Mouse (Mus musculus) lung, postnatal 0 days (tissue): ENCODE data around the gene Dynlt1c. TPM values are rescaled to one million over a fixed set of nuclear protein-coding genes. Genes with fewer than 3 reads are reported as not detected.
"Not testable (repeated sequence)": the region's sequence is repeated elsewhere in the genome, so short reads cannot be mapped to it uniquely, and the experiment has no call there.

Source experiments
- ATAC-seq: fragments of 200-750 bp; cut with Nextera tagmentation; 2 replicates; pipeline ENCODE4 v1.8.0; 2017; ENCODE audit warnings: moderate library complexity
- DNase-seq: peaks from one replicate; pipeline ENCODE4 v3.0.0-alpha.2; 2016; ENCODE audit warnings: low spot score
- H3K27ac ChIP-seq: fragments of 300-500 bp; sonication (generic); 2 replicates; pipeline ENCODE4 v1.5.1; 2014; ENCODE audit warnings: antibody characterized with exemption, mild to moderate bottlenecking, low read length, mixed read lengths
- H3K27me3 ChIP-seq: fragments of 300-500 bp; sonication (generic); replicated peaks from 2 replicates; pipeline ENCODE4 v1.6.1; 2014; ENCODE audit warnings: low read length, mixed read lengths; ENCODE audit not compliant: insufficient read depth
- H3K36me3 ChIP-seq: fragments of 300-500 bp; sonication (generic); 2 replicates; pipeline ENCODE4 v1.6.1; 2014; ENCODE audit warnings: low read length, mixed read lengths; ENCODE audit not compliant: insufficient read depth
- H3K4me1 ChIP-seq: fragments of 300-500 bp; sonication (generic); 2 replicates; pipeline ENCODE4 v1.6.1; 2014; ENCODE audit warnings: antibody characterized with exemption, low read depth, low read length, mixed read lengths; ENCODE audit not compliant: insufficient read depth
- H3K4me2 ChIP-seq: fragments of 300-500 bp; sonication (generic); replicated peaks from 2 replicates; pipeline ENCODE4 v1.6.1; 2014; ENCODE audit warnings: low read depth, mild to moderate bottlenecking, low read length, moderate library complexity, mixed read lengths
- H3K4me3 ChIP-seq: fragments of 300-500 bp; sonication (generic); 2 replicates; pipeline ENCODE4 v1.5.1; 2014; ENCODE audit warnings: low read depth, low read length
- H3K9ac ChIP-seq: fragments of 300-500 bp; sonication (generic); replicated peaks from 2 replicates; pipeline ENCODE4 v1.6.1; 2014; ENCODE audit warnings: low read depth, mild to moderate bottlenecking
- H3K9me3 ChIP-seq: fragments of 300-500 bp; sonication (generic); 2 replicates; pipeline ENCODE4 v1.6.1; 2016; ENCODE audit warnings: low read length, mixed read lengths
- WGBS: fragments of 180-500 bp; shearing (Covaris S2); extraction: QIAGEN DNeasy Blood & Tissue Kit; methylation state at CpG from one replicate; pipeline ENCODE4 v1.1.7; 2014; 5-methylcytosine and 5-hydroxymethylcytosine counted together
- polyA plus RNA-seq: library from polyadenylated mRNA; unstranded; fragments of >200 nt; fragmentation: Nextera tagmentation; extraction: Ambion mirVana; gene quantifications from 2 replicates; pipeline ENCODE4 v1.2.1, GENCODE M21; 2015

The Dynlt1c gene
- 29.1 and 30.1 TPM in 2 replicates for polyA plus RNA-seq

- DNase-seq (peak; percentile 89), ATAC-seq (peak; percentile 98)
- not testable (repeated sequence) for H3K9me3 ChIP-seq, H3K36me3 ChIP-seq, H3K4me3 ChIP-seq, H3K4me1 ChIP-seq, H3K9ac ChIP-seq, H3K27me3 ChIP-seq
- Histone ChIP-seq H3K27ac (0 out of 2 replicates have a peak within 1 kb of the TSS, but pooled peaks have one; percentile 47), H3K4me2 (peak within 1 kb of the TSS; percentile 36; the same call in 1 of the 2 replicates)
- 4% methylated on average over 22 of the region's 40 CpGs for WGBS
Measured at GRCm38 (mm10) chr17:6601204-6601911, at the start of gene Dynlt1c. TSS of gene Dynlt1c (plus strand) at chr17:6601671.

- not testable (repeated sequence) for DNase-seq, H3K9ac ChIP-seq, H3K27ac ChIP-seq, H3K4me1 ChIP-seq, H3K36me3 ChIP-seq, H3K4me2 ChIP-seq, H3K9me3 ChIP-seq, H3K27me3 ChIP-seq, H3K4me3 ChIP-seq
- no CpG with 5 or more reads among the region's 4 CpGs for WGBS
- ATAC-seq, result peak; percentile 80
Measured at GRCm38 (mm10) chr17:6553798-6554197, 47.7 kb upstream of the Dynlt1c start.

GRCm38 (mm10) chr17:6554243-6554642, 47.2 kb upstream of the Dynlt1c start:
- H3K36me3 ChIP-seq, ATAC-seq, DNase-seq, H3K27me3 ChIP-seq, H3K4me1 ChIP-seq, H3K9ac ChIP-seq, H3K27ac ChIP-seq, H3K4me2 ChIP-seq, H3K9me3 ChIP-seq, H3K4me3 ChIP-seq: not testable (repeated sequence)
- WGBS, result no CpG with 5 or more reads among the region's 5 CpGs

GRCm38 (mm10) chr17:6559447-6560133, 41.9 kb upstream of the Dynlt1c start:
- no CpG with 5 or more reads among the region's 4 CpGs for WGBS
- DNase-seq, H3K9ac ChIP-seq, H3K4me2 ChIP-seq, H3K9me3 ChIP-seq, H3K4me3 ChIP-seq, H3K27ac ChIP-seq, H3K27me3 ChIP-seq, H3K4me1 ChIP-seq, H3K36me3 ChIP-seq: not testable (repeated sequence)
- ATAC-seq, result peak; percentile 41; the same call in 1 of the 2 replicates

GRCm38 (mm10) chr17:6564866-6565265, 36.6 kb upstream of the Dynlt1c start:
- H3K9ac ChIP-seq, H3K9me3 ChIP-seq, DNase-seq, H3K4me1 ChIP-seq, H3K4me3 ChIP-seq, ATAC-seq, H3K27ac ChIP-seq, H3K36me3 ChIP-seq, H3K4me2 ChIP-seq, H3K27me3 ChIP-seq: not testable (repeated sequence)
- WGBS, result 95% methylated on average over 3 of the region's 3 CpGs

GRCm38 (mm10) chr17:6567908-6568307, 33.6 kb upstream of the Dynlt1c start:
- H3K36me3 ChIP-seq, H3K4me1 ChIP-seq, H3K4me3 ChIP-seq, H3K27ac ChIP-seq, H3K9me3 ChIP-seq, H3K4me2 ChIP-seq, H3K27me3 ChIP-seq, ATAC-seq, H3K9ac ChIP-seq, DNase-seq: not testable (repeated sequence)
- 65% methylated on average over 5 of the region's 8 CpGs for WGBS

- WGBS, result 93% methylated on average over 9 of the region's 11 CpGs
- ATAC-seq, result not testable (repeated sequence)
Measured at GRCm38 (mm10) chr17:6571296-6571695, 30.2 kb upstream of the Dynlt1c start.

GRCm38 (mm10) chr17:6572202-6572601, 29.3 kb upstream of the Dynlt1c start:
- not testable (repeated sequence) for H3K27me3 ChIP-seq, H3K36me3 ChIP-seq, H3K4me2 ChIP-seq, H3K4me1 ChIP-seq, H3K27ac ChIP-seq, H3K4me3 ChIP-seq, H3K9me3 ChIP-seq, H3K9ac ChIP-seq
- DNase-seq (peak; percentile 7), ATAC-seq (peak; percentile 50)
- WGBS, result no CpG with 5 or more reads among the region's 1 CpGs

More at GRCm38 (mm10) chr17:6571296-6571695, 30.2 kb upstream of the Dynlt1c start:
- DNase-seq, H3K27ac ChIP-seq, H3K4me2 ChIP-seq, H3K9me3 ChIP-seq, H3K4me3 ChIP-seq, H3K4me1 ChIP-seq, H3K27me3 ChIP-seq, H3K9ac ChIP-seq, H3K36me3 ChIP-seq: not testable (repeated sequence)

- WGBS, result 88% methylated on average over 8 of the region's 8 CpGs
- not testable (repeated sequence) for H3K4me2 ChIP-seq, H3K36me3 ChIP-seq, H3K27ac ChIP-seq, H3K9ac ChIP-seq, DNase-seq, H3K9me3 ChIP-seq, H3K4me3 ChIP-seq, H3K4me1 ChIP-seq, ATAC-seq, H3K27me3 ChIP-seq
Measured at GRCm38 (mm10) chr17:6575376-6575775, 26.1 kb upstream of the Dynlt1c start.
